Mouse (Mus musculus): ENCODE results near the gene Gstp2. TPM values are rescaled to one million over a fixed set of nuclear protein-coding genes. Genes with fewer than 3 reads are reported as not detected.
"Not testable (repeated sequence)": the region's sequence is repeated elsewhere in the genome, so short reads cannot be mapped to it uniquely, and the experiment has no call there.

Gstp2 gene
- total and polyA plus RNA-seq, 2 experiments from 2014 or later, result 0.52 to 2.2 TPM

DNA sequence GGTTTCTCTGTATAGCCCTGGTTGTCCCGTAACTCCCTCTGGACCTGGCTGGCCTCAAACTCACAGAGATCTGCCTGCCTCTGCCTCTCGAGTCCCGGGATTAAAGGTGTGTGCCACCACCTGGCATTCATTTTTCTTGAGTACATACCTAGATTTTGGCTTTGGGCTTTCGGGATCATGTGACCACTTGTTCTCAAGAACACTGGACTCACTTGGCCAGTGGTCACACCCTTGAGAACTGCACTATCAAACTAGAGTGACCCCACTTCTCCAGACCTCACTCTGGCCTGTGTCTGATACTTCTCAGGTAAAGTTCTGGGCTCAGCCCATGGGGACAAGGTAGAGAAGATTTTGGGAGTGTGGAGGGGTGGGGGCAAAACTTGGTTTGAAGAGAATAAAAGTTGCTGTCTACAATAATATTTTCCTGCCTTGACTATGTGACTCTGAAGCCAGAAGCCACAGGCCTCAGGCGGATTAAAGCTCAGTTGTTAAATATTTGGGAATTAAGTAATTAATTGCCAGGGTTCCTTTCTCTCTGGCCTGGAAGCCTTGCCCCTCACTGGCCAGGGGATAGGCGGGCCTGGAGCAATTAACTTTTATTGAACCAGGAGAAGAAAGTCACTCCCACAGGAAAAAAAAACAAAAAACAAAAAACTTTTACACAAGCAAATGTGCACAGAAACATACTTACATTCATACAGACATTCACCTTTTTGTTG is 27.0 kb upstream of the Gstp2 start:
- 81% methylated on average over 6 of the region's 6 CpGs for WGBS
- DNase-seq (ENCODE audit: low spot score) (no peak), ATAC-seq (no peak)
- Histone ChIP-seq H3K36me3 (ENCODE audit: insufficient read depth, low read length) (no peaks in the 10 kb centered on the region), H3K27me3 (ENCODE audit: insufficient read depth, low read length) (no peaks in the 10 kb centered on the region), H3K27ac (no peak overlapping the region), H3K9me3 (ENCODE audit: low read length) (no peaks in the 10 kb centered on the region), H3K4me3 (ENCODE audit: low read length) (no peak overlapping the region), H3K4me1 (ENCODE audit: insufficient read depth, low read length) (no peaks in the 10 kb centered on the region), H3K4me2 (ENCODE audit: low read depth, low read length) (no peak overlapping the region), H3K9ac (replicated peaks; ENCODE audit: low read length) (no peak overlapping the region)
- no peak for TF ChIP-seq CTCF (IDR thresholded peaks at IDR 0.05; ENCODE audit: low read depth)

DNA sequence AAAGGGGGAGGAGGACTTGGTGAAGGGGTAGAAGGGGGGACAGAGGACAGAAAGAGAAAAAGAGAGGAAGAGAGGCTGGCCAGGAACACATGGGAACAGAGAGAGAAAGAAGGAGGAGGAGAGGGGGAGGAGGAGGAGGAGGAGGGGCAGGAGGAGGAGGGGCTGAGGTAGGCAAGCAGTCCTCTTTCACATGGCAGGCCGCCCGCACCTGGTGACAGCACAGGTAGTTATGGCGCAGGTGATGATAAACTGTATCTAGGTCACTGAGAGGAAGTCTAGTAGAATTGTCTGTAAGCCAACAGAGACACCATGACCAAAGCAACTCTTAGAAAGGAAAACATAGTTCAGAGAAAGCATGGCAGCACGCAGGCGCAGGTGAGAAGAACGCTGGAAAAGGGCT is 25.6 kb upstream of the Gstp2 start:
- TF ChIP-seq CTCF (IDR thresholded peaks at IDR 0.05; ENCODE audit: low read depth), result no peak
- no peak for ATAC-seq
- Histone ChIP-seq H3K36me3 (ENCODE audit: insufficient read depth, low read length) (no peaks in the 10 kb centered on the region), H3K9ac (replicated peaks; ENCODE audit: low read length) (no peak overlapping the region), H3K4me1 (ENCODE audit: insufficient read depth, low read length) (no peaks in the 10 kb centered on the region), H3K9me3 (ENCODE audit: low read length) (no peaks in the 10 kb centered on the region), H3K27ac (no peak overlapping the region), H3K4me3 (ENCODE audit: low read length) (no peak overlapping the region), H3K27me3 (ENCODE audit: insufficient read depth, low read length) (no peaks in the 10 kb centered on the region), H3K4me2 (ENCODE audit: low read depth, low read length) (no peak overlapping the region)
- 92% methylated on average over 6 of the region's 6 CpGs for whole genome bisulfite sequencing
- no peak for DNase-seq (ENCODE audit: low spot score)

DNA sequence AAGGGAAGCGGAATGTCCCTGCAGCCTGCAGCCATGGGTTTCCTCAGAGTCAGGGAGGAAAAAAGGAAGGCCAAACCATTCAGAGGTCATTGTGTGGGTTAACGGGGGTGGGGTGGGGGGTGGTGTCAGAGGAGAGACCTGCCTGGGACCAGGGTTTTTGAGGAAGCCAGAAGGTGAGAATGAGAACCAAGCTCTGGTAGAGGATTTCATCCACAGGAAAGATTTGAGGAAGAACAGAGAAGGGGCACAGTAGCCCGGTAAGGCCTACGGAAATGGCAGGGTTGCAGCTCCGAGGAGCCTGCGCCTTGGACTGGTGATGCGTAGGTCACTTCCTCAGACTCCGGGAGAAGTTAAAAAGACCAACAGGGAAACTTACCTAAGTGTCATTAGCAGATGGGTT is 24.9 kb upstream of the Gstp2 start:
- TF ChIP-seq CTCF (IDR thresholded peaks at IDR 0.05; ENCODE audit: low read depth), result no peak
- H3K9me3 ChIP-seq (ENCODE audit: low read length), result no peaks in the 10 kb centered on the region
- ATAC-seq, result no peak
- WGBS, result 81% methylated on average over 8 of the region's 8 CpGs
- H3K36me3 ChIP-seq (ENCODE audit: insufficient read depth, low read length), result no peaks in the 10 kb centered on the region
- no peak overlapping the region for H3K27ac ChIP-seq
- H3K4me1 ChIP-seq (ENCODE audit: insufficient read depth, low read length), result no peaks in the 10 kb centered on the region
- no peak for DNase-seq (ENCODE audit: low spot score)
- H3K4me2 ChIP-seq (ENCODE audit: low read depth, low read length), result no peak overlapping the region
- H3K27me3 ChIP-seq (ENCODE audit: insufficient read depth, low read length), result no peaks in the 10 kb centered on the region
- no peak overlapping the region for H3K9ac ChIP-seq (replicated peaks; ENCODE audit: low read length)
- no peak overlapping the region for H3K4me3 ChIP-seq (ENCODE audit: low read length)

DNA sequence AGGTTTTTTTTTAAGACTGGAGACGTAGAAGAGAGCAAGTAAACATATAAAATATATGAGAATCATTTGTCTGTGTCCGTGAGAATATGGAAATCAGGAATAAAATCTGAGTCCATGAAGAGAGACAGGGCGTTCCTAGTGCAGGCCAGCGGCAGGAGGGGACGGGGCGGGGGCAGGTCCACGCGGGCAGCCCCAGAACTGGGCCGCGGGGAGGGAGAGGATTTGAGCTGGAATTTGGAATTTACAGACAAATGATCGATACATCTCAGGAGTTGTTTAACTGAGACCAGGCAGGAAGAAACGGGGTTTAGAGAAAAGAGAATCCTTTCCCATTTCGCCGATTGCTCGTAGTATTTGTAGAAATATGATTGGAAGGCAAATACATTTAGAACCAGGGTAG is 24.5 kb upstream of the Gstp2 start:
- H3K4me2 ChIP-seq (ENCODE audit: low read depth, low read length), result no peak overlapping the region
- no peak overlapping the region for H3K4me3 ChIP-seq (ENCODE audit: low read length)
- no peaks in the 10 kb centered on the region for H3K27me3 ChIP-seq (ENCODE audit: insufficient read depth, low read length)
- ATAC-seq (no peak), DNase-seq (ENCODE audit: low spot score) (no peak)
- 73% methylated on average over 15 of the region's 15 CpGs for WGBS
- no peak overlapping the region for H3K9ac ChIP-seq (replicated peaks; ENCODE audit: low read length)
- no peaks in the 10 kb centered on the region for H3K9me3 ChIP-seq (ENCODE audit: low read length)
- no peak for TF ChIP-seq CTCF (IDR thresholded peaks at IDR 0.05; ENCODE audit: low read depth)
- H3K4me1 ChIP-seq (ENCODE audit: insufficient read depth, low read length), result no peaks in the 10 kb centered on the region
- H3K36me3 ChIP-seq (ENCODE audit: insufficient read depth, low read length), result no peaks in the 10 kb centered on the region
- H3K27ac ChIP-seq, result no peak overlapping the region

DNA sequence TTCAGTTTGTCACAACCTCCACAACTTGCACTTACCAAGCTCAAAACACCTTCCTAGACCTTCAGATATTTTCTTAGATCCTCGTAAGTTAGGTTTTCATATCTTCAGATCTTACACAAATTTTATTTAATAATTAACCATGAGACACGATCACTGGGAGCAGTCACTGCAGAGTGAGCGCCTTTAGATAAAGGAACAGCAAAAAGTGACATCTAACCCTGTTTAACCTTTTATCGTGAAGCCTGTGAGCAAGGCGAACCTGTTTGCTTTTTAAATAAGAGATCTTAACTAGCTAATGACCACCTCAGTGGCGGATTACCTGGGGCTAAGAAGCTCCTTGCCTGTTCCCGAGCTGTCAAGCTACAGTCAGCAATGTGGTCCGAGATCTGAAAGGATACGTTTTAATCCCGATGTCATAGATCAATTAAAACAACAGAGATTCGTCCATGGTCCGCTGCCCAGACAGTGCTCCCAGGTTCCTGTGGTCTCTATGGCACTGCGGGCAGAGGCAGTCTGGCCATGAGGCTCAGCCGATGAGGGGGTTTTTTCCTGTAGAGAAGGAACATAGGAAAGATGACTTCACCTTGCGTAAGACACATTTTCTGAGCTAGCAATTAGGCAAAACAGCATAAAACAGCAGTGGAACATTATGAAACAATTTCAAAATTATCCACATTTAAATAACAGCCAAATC is 23.0 kb upstream of the Gstp2 start:
- H3K27me3 ChIP-seq (ENCODE audit: insufficient read depth, low read length), result no peaks in the 10 kb centered on the region
- ATAC-seq (no peak), DNase-seq (ENCODE audit: low spot score) (no peak)
- TF ChIP-seq CTCF (IDR thresholded peaks at IDR 0.05; ENCODE audit: low read depth), result no peak
- no peaks in the 10 kb centered on the region for H3K36me3 ChIP-seq (ENCODE audit: insufficient read depth, low read length)
- H3K27ac ChIP-seq, result no peak overlapping the region
- no peaks in the 10 kb centered on the region for H3K4me1 ChIP-seq (ENCODE audit: insufficient read depth, low read length)
- H3K9ac ChIP-seq (replicated peaks; ENCODE audit: low read length), result no peak overlapping the region
- H3K9me3 ChIP-seq (ENCODE audit: low read length), result no peaks in the 10 kb centered on the region
- WGBS, result 63% methylated on average over 15 of the region's 15 CpGs
- H3K4me3 ChIP-seq (ENCODE audit: low read length), result no peak overlapping the region
- no peak overlapping the region for H3K4me2 ChIP-seq (ENCODE audit: low read depth, low read length)

DNA sequence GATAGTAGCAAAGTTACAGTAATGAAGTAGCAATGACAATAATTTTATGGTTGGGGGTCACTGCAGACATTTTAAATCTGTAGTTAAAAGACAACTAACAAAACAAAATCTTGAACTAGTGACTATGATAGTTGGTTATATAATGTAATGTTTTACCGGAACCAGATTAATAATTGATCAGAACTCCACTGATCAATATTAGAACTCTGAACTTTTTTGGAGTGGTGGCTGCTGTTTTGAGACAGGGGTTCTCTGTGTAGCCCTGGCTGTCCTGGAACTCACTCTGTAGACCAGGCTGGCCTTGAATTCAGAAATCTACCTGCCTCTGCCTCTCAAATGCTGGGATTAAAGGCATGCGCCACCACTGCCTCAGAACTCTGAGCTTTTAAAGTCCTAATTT is 22.4 kb upstream of the Gstp2 start:
- WGBS, result 97% methylated on average over 2 of the region's 2 CpGs
- H3K27me3 ChIP-seq (ENCODE audit: insufficient read depth, low read length); H3K9me3 ChIP-seq (ENCODE audit: low read length); H3K4me3 ChIP-seq (ENCODE audit: low read length); H3K4me2 ChIP-seq (ENCODE audit: low read depth, low read length); H3K36me3 ChIP-seq (ENCODE audit: insufficient read depth, low read length); H3K9ac ChIP-seq (replicated peaks; ENCODE audit: low read length); DNase-seq (ENCODE audit: low spot score); ATAC-seq; H3K27ac ChIP-seq; H3K4me1 ChIP-seq (ENCODE audit: insufficient read depth, low read length): not testable (repeated sequence)

DNA sequence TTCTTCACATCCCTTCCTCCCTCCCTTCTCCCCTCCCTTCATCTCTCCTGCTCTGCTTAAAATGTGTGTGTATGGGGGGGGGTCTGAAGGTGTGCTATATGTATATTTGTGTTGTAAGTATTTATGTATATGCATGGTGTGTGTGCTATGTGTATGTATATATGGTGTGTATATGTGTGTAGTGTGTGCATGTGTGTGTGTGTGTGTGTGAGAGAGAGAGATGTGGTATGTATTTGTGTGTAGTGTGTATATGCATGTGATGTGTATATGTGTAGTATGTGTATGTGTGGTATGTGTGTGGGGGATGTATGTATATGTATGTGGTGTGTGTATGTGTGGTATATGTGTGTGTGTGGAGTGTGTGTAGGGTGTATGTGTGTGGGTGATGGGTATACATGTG is 21.1 kb upstream of the Gstp2 start:
- H3K4me1 ChIP-seq (ENCODE audit: insufficient read depth, low read length), result no peaks in the 10 kb centered on the region
- H3K9ac ChIP-seq (replicated peaks; ENCODE audit: low read length), result no peak overlapping the region
- no peaks in the 10 kb centered on the region for H3K9me3 ChIP-seq (ENCODE audit: low read length)
- H3K27me3 ChIP-seq (ENCODE audit: insufficient read depth, low read length), result no peaks in the 10 kb centered on the region
- no peak overlapping the region for H3K4me2 ChIP-seq (ENCODE audit: low read depth, low read length)
- TF ChIP-seq CTCF (IDR thresholded peaks at IDR 0.05; ENCODE audit: low read depth), result no peak
- DNase-seq (ENCODE audit: low spot score) (no peak), ATAC-seq (no peak)
- H3K36me3 ChIP-seq (ENCODE audit: insufficient read depth, low read length), result no peaks in the 10 kb centered on the region
- H3K4me3 ChIP-seq (ENCODE audit: low read length), result no peak overlapping the region
- no peak overlapping the region for H3K27ac ChIP-seq
